Mouse (Mus musculus) C2C12 (cell line): Measurements from ENCODE around the gene Mlf1.

Source experiments
- CEBPB ChIP-seq: IDR thresholded peaks from one replicate; pipeline ENCODE4 v1.6.1; 2011; ENCODE audit warnings: low read depth, mild to moderate bottlenecking, control low read depth, moderate library complexity
- CTCF ChIP-seq: IDR thresholded peaks from one replicate; pipeline ENCODE4 v1.5.1; 2011; ENCODE audit not compliant: control insufficient read depth, insufficient read depth, insufficient read length
- FOSL1 ChIP-seq: IDR thresholded peaks from one replicate; pipeline ENCODE4 v1.8.0; 2011; ENCODE audit warnings: mild to moderate bottlenecking, low read length; ENCODE audit not compliant: poor library complexity, insufficient read depth, severe bottlenecking
- MAX ChIP-seq: IDR thresholded peaks from one replicate; pipeline ENCODE4 v1.6.1; 2011; ENCODE audit warnings: mild to moderate bottlenecking, control low read depth
- MYOD1 ChIP-seq: IDR thresholded peaks from one replicate; pipeline ENCODE4 v1.6.1; 2011; ENCODE audit warnings: low read depth; ENCODE audit not compliant: control insufficient read depth, insufficient read length
- MYOG ChIP-seq: IDR thresholded peaks from one replicate; pipeline ENCODE4 v1.6.1; 2011; ENCODE audit not compliant: control insufficient read depth, insufficient read length; ENCODE audit errors: extremely low read depth

DNA sequence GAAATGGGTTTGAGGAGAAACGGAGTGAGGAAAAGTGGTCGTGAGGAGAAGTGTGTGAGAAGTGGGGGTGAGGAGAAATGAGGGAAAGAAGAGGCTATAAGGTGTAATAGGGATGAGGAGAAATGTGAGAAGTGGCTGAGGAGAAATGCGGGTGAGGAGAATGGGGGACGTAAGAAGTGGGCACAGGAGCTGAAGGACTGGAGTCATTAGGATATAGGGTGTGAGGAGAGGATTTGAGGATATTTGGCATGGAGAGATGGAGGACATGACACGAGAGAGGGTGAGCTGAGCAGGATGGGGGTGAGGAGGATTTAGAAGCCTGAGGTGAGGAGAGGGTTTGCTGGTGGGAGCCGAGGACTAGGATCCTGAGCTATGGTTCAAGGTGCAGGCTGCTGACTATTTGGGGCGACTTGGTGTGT is 472 bp downstream of the Mlf1 start:
- TF ChIP-seq CTCF (no peak), CEBPB (no peak), MAX (no peak), MYOD1 (no peak), MYOG (no peak), FOSL1 (no peak)
